Mouse (Mus musculus) ovary, adult 18-20 months (tissue): Measurements from ENCODE around the gene Igf2bp1.
"Not testable (repeated sequence)": the region's sequence is repeated elsewhere in the genome, so short reads cannot be mapped to it uniquely, and the experiment has no call there.

Experiments
- DNase-seq: peaks from one replicate; pipeline ENCODE4 v3.0.0; 2022; ENCODE audit warnings: low spot score, mixed read lengths

The Igf2bp1 gene

DNA sequence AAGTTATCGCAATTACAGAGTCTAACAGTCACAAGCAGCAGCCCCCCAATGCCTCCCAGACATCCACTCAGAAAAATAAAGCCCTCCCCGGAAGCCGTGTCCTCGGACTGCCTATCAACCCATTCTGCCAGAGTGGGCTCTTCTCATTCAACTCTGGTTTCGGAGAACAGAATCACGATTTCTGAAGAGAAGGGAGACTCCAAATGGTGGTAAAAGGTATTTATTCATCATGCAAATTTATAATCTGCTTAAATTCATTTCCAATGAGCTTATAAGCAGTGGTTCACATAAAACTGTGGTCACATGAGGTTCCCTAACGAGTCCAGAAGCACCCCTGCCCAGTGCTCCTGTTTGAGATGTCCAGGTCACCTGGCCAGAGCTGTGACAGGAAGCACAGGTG is 48.3 kb downstream of the Igf2bp1 start:
- DNase-seq = no peak

DNA sequence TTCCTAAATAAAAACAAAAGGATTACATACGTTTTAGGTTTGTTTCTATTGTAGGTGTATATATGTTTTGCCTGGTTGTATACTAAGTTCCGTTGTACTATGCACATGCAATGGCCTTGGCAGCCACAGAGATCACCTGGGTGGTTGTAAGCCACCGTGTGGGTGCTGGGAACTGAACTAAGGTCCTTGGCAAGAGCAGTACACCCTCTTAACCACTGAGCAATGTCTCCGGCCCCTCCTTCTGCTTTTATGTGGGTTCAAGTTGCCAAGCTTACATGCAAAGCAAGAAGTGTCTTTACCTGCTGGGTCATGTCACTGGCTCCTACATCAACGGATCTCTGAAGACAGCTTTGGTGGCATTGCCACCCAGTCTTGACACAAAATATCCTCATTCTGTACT is 52.4 kb downstream of the Igf2bp1 start:
- DNase-seq = no peak

- no peak for DNase-seq
Measured at GRCm38 (mm10) chr11:95945838-95946472, 59.8 kb downstream of the Igf2bp1 start.

DNA sequence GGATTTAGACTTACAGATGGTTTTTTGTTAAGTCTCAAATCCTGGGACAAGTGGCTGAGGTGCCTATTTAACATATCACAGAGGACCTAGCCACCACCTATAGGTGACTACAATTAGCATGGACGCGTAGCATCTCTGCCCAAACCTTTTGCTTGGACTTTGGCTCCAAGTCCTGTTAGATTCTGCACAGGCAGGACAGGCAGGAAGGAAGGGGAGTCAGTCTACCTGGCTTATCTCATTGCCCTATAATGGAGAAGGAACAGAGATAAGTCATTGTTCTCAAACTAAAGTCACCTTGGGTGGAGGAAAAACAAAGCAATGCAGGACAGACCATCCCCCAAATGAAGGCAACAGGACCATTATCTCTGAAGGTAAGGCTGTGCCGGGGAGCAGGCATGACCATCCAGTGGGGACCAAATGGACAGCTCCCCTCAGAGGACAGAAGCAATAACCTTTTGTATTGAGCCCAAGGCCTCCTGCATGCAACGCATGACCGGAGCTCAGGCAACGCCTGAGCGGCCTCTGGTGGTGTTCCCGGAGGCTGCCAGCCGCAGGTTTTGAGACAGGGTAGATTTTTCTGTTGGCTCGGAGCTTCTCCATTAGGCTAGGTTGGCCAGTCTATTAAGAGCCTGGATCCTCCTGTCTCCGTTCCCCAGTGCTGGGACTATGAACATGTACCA is 65.8 kb downstream of the Igf2bp1 start:
- DNase-seq = no peak

DNA sequence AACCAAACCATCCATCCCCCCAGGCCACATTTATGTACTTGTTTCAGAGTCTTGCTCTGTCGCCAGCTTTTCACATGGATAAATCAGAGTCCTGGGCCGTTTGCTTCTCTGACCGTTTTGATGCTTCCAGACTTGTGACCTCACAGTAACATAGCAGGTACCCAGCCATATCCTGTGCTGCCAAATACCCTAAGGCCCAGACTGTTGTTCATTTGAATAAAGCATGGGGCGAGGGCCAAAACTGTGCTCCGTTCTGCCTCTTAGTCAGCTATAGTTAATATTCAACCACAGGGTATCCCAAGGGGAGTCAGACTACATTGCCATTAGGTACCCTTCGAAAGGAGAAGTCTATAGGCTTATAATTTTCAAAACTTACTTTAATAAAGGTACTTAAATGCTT is 69.3 kb downstream of the Igf2bp1 start:
- no peak for DNase-seq

- DNase-seq = not testable (repeated sequence)
Measured at GRCm38 (mm10) chr11:95932168-95932567, 73.6 kb downstream of the Igf2bp1 start.

- DNase-seq = no peak
Measured at GRCm38 (mm10) chr11:95926398-95926797, 79.3 kb downstream of the Igf2bp1 start.

DNA sequence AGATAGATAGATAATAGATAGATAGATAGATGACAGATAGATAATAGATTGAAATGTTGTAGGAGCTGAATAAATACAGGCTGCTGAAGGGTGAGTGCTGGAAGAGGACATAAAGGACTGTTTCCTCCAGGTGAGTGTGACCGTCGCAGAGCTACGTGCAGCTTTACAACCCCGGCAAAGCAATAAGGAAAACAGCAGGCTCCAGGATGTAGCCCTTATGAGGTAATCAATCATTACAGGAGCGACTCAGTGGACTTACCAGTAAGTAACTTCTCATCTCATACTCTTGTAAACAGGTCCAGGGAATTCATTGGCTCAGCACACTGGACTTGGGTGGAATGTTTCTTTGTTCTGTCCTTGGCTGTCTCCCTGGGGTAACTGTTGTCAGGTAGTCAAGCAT is 79.8 kb downstream of the Igf2bp1 start:
- DNase-seq = no peak

DNA sequence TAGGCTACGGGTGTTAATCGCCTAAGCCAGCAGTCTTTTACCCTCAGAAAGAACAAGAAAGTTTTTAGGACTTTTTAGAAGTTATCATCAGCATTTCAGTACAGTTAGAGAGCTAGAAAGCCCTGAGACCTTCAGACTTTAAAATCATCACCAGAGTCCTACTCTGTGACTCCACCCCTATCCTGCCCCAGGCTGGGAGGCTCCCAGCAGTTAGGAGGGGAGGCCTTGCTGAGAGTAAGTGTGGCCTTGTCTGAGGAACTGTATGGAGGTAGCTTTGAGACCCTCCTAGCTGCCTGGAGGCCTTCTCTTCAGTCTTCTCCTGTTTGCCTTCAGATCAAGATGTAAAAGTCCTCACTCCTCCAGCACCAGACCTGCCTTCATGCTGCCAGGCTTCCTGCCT is 81.5 kb downstream of the Igf2bp1 start:
- DNase-seq = no peak

DNA sequence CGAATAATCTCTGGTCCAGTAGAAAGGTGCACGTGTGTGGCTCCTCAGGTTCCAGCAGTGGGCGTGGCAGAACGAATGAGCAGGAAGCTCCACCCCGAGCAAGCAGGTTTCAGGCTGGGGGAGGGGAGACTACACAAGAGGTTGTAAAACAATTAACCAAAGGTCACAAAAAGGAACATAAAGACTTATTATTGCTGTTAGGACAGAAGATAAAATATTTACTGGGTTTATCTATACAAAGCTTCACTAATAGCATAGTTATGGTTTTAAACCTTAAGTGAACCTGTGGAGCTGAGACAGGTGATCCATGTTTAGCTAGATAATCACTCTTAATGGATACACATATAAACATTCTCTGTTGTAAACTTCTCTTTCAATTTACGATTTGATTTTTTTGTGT is 82.3 kb downstream of the Igf2bp1 start:
- not testable (repeated sequence) for DNase-seq

DNA sequence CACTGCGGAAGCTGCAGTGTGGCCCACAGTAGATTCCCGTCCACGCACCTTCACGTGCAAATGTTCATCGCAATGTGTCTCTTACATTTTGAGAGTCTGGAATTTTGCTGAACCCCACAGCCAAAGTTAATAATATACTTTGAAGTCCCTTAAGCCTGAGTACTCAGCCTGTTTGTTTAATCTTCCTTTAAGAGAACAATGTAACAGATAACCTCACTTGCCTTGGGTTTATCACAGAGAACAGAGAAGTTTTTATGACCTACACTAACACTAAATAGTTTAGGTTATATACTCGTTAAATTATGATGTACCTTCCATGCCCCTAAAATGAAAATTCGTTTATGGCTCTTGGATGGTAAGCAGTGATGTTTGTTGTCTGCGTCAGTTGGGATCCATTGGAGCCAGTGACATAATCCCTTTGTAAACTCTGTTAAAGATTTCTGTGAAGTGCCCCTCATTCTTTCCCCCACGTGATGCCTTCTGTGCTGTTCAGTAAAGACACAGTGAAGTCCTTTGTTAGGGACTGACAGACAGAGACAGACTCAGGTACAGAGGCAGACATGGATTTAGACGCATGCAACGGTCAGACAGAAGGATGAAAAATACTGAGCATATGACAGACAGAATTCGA is 83.6 kb downstream of the Igf2bp1 start:
- DNase-seq = no peak

- no peak for DNase-seq
Measured at GRCm38 (mm10) chr11:95916426-95916825, 89.3 kb downstream of the Igf2bp1 start.

- no peak for DNase-seq
Measured at GRCm38 (mm10) chr11:95915006-95915710, 90.6 kb downstream of the Igf2bp1 start.

- DNase-seq = no peak
Measured at GRCm38 (mm10) chr11:95914571-95914991, 91.2 kb downstream of the Igf2bp1 start, which contains the start of gene B4galnt2. B4galnt2 (minus strand) TSS chr11:95914891.

DNA sequence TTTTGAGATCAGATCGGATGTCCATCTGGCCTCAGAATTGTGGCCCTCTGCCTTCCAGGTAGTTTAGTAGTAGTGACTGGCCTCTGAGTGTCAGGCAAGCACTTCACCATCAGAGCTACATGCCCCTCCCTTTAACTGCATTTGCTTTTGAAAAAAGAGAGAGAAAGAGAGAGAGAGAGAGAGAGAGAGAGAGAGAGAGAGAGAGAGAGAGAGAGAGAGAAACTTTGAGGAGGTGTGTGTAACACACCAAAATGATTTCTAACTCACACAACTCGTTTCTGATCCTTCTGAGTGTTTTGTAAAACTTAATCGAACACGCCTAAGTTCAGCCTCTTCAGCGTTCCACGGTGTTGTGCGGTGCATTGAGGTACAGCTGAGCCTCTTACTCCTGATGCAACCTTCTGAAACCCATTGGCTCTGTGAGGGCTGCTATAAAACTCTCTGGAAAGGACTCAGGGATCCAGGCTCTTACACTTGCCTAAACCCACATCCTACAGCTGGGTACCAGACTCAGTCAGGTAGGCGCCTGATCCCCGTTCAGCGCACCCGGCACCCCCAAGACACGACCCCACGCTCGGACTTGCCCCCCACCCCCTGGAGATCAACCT is 91.7 kb downstream of the Igf2bp1 start:
- no peak for DNase-seq

DNA sequence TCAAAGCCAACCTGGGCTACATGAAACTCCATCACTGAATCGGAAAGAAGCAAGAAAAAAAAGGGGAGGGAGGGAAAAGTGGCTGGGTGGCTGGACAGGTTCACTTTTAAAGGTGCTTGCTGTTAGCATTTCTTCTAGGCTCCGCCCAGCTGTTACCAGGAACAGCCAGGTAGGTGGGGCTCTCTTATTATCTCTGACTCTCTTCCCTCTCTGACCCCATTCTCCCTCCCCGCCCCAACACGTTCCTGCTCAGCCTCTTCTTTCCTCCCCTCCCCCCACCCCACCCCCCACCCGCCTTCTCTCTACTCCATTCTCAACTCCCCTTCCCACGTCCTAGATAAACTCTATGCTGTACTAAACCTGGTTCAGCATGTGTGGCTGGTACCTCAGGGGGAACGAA is 94.2 kb downstream of the Igf2bp1 start:
- no peak for DNase-seq

DNA sequence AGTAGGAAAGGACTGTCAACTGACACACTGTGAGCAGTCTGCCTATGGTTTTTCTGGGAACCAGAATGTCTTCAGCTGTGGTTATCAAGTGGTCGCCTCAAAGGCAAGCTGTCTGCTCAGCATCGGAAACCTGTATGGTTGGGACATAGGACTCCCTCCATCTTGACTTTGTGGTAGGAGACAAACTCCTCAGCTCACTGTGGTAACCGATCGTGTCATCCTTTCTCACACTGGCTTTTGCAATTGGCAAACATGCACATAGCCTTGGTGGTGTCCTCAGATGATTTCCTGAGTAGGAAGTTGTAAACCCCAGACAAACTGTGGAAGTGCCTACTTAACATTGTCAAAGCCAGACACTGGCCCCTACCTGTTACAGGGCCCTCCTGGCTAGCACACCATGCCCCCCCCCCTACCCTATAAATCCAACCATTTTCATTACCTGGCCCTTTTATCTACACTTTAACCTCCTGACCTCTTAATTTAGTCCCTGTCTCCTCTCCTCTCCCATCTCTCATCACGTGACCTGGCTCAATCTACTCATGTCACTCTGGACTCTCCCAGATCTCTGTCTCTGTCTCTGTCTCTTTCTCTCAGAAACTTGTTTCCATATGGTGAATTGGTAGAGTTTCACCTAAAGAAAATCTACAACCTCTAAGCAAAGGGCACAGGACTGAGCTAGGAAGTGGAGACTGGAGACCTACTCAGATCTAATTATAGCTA is 97.8 kb downstream of the Igf2bp1 start:
- no peak for DNase-seq
